Mouse (Mus musculus) G1E (cell line): ENCODE results near the gene Gpx4.

ENCODE experiments used
- CTCF ChIP-seq: IDR thresholded peaks from 2 replicates; pipeline ENCODE4 v1.5.1; 2012; ENCODE audit warnings: low read depth, low read length, inconsistent platforms, mixed read lengths
- GATA1 ChIP-seq: IDR thresholded peaks from 2 replicates; pipeline ENCODE4 v1.6.1; 2012; ENCODE audit warnings: borderline replicate concordance, low read length, inconsistent platforms, mixed read lengths
- GATA2 ChIP-seq: IDR thresholded peaks from 2 replicates; pipeline ENCODE4 v1.6.1; 2012; ENCODE audit warnings: low read depth, low read length, inconsistent platforms, borderline replicate concordance
- POLR2AphosphoS5 ChIP-seq: IDR thresholded peaks from 2 replicates; pipeline ENCODE4 v1.6.1; 2012; ENCODE audit warnings: low read depth, low read length, inconsistent platforms; ENCODE audit not compliant: insufficient replicate concordance

DNA sequence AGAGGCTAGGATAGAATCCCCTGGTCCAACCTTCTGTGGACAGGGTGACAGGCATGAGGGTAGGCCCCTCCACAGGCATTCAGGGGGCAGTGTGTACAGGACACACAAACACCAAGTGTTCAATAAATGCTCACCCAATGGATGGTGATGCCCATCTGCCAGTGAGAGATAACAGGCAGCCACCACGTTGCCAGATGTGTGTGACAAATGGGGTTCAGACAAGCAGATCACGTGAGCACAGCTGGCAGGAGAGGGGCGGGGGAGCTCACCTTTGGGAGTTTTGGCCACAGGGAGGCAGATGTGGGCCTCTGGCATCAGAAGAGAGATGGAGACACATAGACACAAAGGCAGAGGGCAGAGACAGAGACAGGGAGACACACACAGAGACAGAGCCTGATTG, 34.1 kb downstream of the Gpx4 start:
- TF ChIP-seq POLR2AphosphoS5 (no peak), GATA1 (no peak), CTCF (no peak), GATA2 (no peak)
